Mouse (Mus musculus): Measurements from ENCODE around the gene Ankrd34a. TPM values are rescaled to one million over a fixed set of nuclear protein-coding genes. Genes with fewer than 3 reads are reported as not detected.

Gene Ankrd34a
- polyA plus RNA-seq, 1 experiment, result 0.63 TPM

- peaks cover 33% of the 10 kb centered on the region for H3K4me1 ChIP-seq (ENCODE audit: control insufficient read depth, insufficient read depth, insufficient read length, low read length)
- no peaks in the 10 kb centered on the region for H3K36me3 ChIP-seq (ENCODE audit: control insufficient read depth, insufficient read depth, low read length)
- 5% methylated on average over 14 of the region's 14 CpGs for WGBS
Observed at GRCm38 (mm10) chr3:96576005-96576658, 20.3 kb upstream of the Ankrd34a start.

GRCm38 (mm10) chr3:96576690-96577541 lies 19.5 kb upstream of the Ankrd34a start, which contains the start of gene Gm16253:
Gene Gm16253, plus strand, starts transcription at chr3:96576984.
- 4% methylated on average over 17 of the region's 17 CpGs for WGBS
- H3K36me3 ChIP-seq (ENCODE audit: control insufficient read depth, insufficient read depth, low read length), result no peaks in the 10 kb centered on the region
- peak within 1 kb of the TSS; percentile 51 for H3K4me3 ChIP-seq (ENCODE audit: low read depth, low read length)
- peaks cover 27% of the 10 kb centered on the region for H3K4me1 ChIP-seq (ENCODE audit: control insufficient read depth, insufficient read depth, insufficient read length, low read length)
- H3K27me3 ChIP-seq (ENCODE audit: control insufficient read depth, insufficient read depth, low read length), result no peaks in the 10 kb centered on the region
- no peak; the same call in 1 of the 2 replicates for TF ChIP-seq CTCF (IDR thresholded peaks at IDR 0.05; ENCODE audit: extremely low read depth, insufficient read length, insufficient replicate concordance, low read depth, low read length)
- peak; percentile 45; the same call in 1 of the 2 replicates for TF ChIP-seq POLR2A (IDR thresholded peaks at IDR 0.05; ENCODE audit: low read depth, low read length)
- H3K27ac ChIP-seq (ENCODE audit: insufficient read depth, low read depth, low read length), result peak within 1 kb of the TSS; percentile 100

More at GRCm38 (mm10) chr3:96576005-96576658, 20.3 kb upstream of the Ankrd34a start:
- TF ChIP-seq CTCF (IDR thresholded peaks at IDR 0.05; ENCODE audit: extremely low read depth, insufficient read length, insufficient replicate concordance, low read depth, low read length), result no peak
- no peak; the same call in 1 of the 2 replicates for TF ChIP-seq POLR2A (IDR thresholded peaks at IDR 0.05; ENCODE audit: low read depth, low read length)
- H3K27me3 ChIP-seq (ENCODE audit: control insufficient read depth, insufficient read depth, low read length), result no peaks in the 10 kb centered on the region
- peak overlapping the region; percentile 100 for H3K27ac ChIP-seq (ENCODE audit: insufficient read depth, low read depth, low read length)
- H3K4me3 ChIP-seq (ENCODE audit: low read depth, low read length), result peak overlapping the region; percentile 51

- H3K4me3 ChIP-seq (ENCODE audit: low read depth, low read length), result peak overlapping the region; percentile 1; the same call in 1 of the 2 replicates
- H3K4me1 ChIP-seq (ENCODE audit: control insufficient read depth, insufficient read depth, insufficient read length, low read length), result peaks cover 21% of the 10 kb centered on the region
- H3K27ac ChIP-seq (ENCODE audit: insufficient read depth, low read depth, low read length), result peak overlapping the region; percentile 100
- no peak for TF ChIP-seq POLR2A (IDR thresholded peaks at IDR 0.05; ENCODE audit: low read depth, low read length)
- TF ChIP-seq CTCF (IDR thresholded peaks at IDR 0.05; ENCODE audit: extremely low read depth, insufficient read length, insufficient replicate concordance, low read depth, low read length), result no peak
- no peaks in the 10 kb centered on the region for H3K27me3 ChIP-seq (ENCODE audit: control insufficient read depth, insufficient read depth, low read length)
- WGBS, result 56% methylated on average over 4 of the region's 4 CpGs
- H3K36me3 ChIP-seq (ENCODE audit: control insufficient read depth, insufficient read depth, low read length), result no peaks in the 10 kb centered on the region
Observed at GRCm38 (mm10) chr3:96577566-96577965, 18.9 kb upstream of the Ankrd34a start.

- peak overlapping the region; percentile 1; the same call in 1 of the 2 replicates for H3K27ac ChIP-seq (ENCODE audit: insufficient read depth, low read depth, low read length)
- WGBS, result 76% methylated on average over 12 of the region's 12 CpGs
- TF ChIP-seq CTCF (IDR thresholded peaks at IDR 0.05; ENCODE audit: extremely low read depth, insufficient read length, insufficient replicate concordance, low read depth, low read length) (no peak), POLR2A (IDR thresholded peaks at IDR 0.05; ENCODE audit: low read depth, low read length) (no peak)
- H3K27me3 ChIP-seq (ENCODE audit: control insufficient read depth, insufficient read depth, low read length), result no peaks in the 10 kb centered on the region
- no peak overlapping the region for H3K4me3 ChIP-seq (ENCODE audit: low read depth, low read length)
- H3K4me1 ChIP-seq (ENCODE audit: control insufficient read depth, insufficient read depth, insufficient read length, low read length), result peaks cover 19% of the 10 kb centered on the region
- H3K36me3 ChIP-seq (ENCODE audit: control insufficient read depth, insufficient read depth, low read length), result no peaks in the 10 kb centered on the region
Observed at GRCm38 (mm10) chr3:96578561-96579238, 17.7 kb upstream of the Ankrd34a start.

GRCm38 (mm10) chr3:96579239-96579750 lies 17.1 kb upstream of the Ankrd34a start:
- Histone ChIP-seq H3K27me3 (ENCODE audit: control insufficient read depth, insufficient read depth, low read length) (no peaks in the 10 kb centered on the region), H3K36me3 (ENCODE audit: control insufficient read depth, insufficient read depth, low read length) (no peaks in the 10 kb centered on the region), H3K27ac (ENCODE audit: insufficient read depth, low read depth, low read length) (0 out of 2 replicates have a peak overlapping the region, but pooled peaks have one; percentile 1), H3K4me1 (ENCODE audit: control insufficient read depth, insufficient read depth, insufficient read length, low read length) (peaks cover 15% of the 10 kb centered on the region), H3K4me3 (ENCODE audit: low read depth, low read length) (0 out of 2 replicates have a peak overlapping the region, but pooled peaks have one; percentile 1)
- WGBS, result 72% methylated on average over 4 of the region's 4 CpGs
- TF ChIP-seq CTCF (IDR thresholded peaks at IDR 0.05; ENCODE audit: extremely low read depth, insufficient read length, insufficient replicate concordance, low read depth, low read length) (no peak), POLR2A (IDR thresholded peaks at IDR 0.05; ENCODE audit: low read depth, low read length) (no peak)

GRCm38 (mm10) chr3:96579885-96580454 lies 16.5 kb upstream of the Ankrd34a start:
- Histone ChIP-seq H3K36me3 (ENCODE audit: control insufficient read depth, insufficient read depth, low read length) (no peaks in the 10 kb centered on the region), H3K27ac (ENCODE audit: insufficient read depth, low read depth, low read length) (peak overlapping the region; percentile 48), H3K27me3 (ENCODE audit: control insufficient read depth, insufficient read depth, low read length) (no peaks in the 10 kb centered on the region), H3K4me1 (ENCODE audit: control insufficient read depth, insufficient read depth, insufficient read length, low read length) (peaks cover 12% of the 10 kb centered on the region), H3K4me3 (ENCODE audit: low read depth, low read length) (0 out of 2 replicates have a peak overlapping the region, but pooled peaks have one; percentile 1)
- TF ChIP-seq CTCF (IDR thresholded peaks at IDR 0.05; ENCODE audit: extremely low read depth, insufficient read length, insufficient replicate concordance, low read depth, low read length) (peak; percentile 100), POLR2A (IDR thresholded peaks at IDR 0.05; ENCODE audit: low read depth, low read length) (no peak)
- WGBS, result 10% methylated on average over 16 of the region's 16 CpGs

Data from small intestine, adult 2 months (tissue).